Comparison of ENCODE assay signal across 9 mouse cellular contexts in the genomic region with DNA sequence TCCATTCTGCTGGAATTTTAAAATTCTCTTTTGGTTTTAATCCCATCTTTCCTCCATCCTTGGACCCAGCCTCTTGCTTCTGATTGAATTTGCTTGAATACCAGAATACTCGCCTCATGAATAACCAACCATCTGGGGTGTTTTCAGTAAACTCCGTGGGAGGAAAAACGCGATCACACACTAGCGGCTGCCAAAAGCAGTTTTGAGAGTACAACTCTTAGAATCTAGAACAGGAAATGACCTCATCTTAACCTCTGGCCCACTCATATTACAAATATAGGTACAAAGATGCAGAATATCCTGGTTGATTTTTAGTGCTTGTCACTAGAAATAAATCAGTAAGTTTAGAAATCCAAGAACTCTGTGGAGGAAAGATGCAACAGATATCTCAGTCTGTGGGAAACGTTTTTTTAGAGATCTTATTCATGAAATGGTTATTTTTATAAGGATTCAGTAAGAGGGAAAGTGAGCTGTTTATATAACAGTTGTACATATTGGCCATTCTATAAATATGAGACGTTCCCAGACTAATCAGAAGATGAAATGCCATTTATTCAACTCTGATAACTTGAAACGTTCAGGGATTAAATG.
A peak's percentile ranks its signal among the peaks of the same experiment; 100 is the strongest.
DNase-seq lines count a peak whose midpoint lies in the region; ATAC-seq lines count a peak whose summit lies in the region.
"Had no signal": no experiment of that assay in that cellular context is flagged by ENCODE, and none has a peak within 500 bp of the region (broad histone marks: within the 10 kb centered on the region; RNA-seq: fewer than 3 reads in every experiment).

No protein-coding gene starts in this region.

- peak overlapping the region; percentile 48; the same call in 1 of the 2 replicates for H3K27ac ChIP-seq in kidney, embryonic 16.5 days (ENCODE audit: low read length)

- peaks cover 13% of the 10 kb centered on the region for H3K4me1 ChIP-seq in kidney, embryonic 16.5 days (ENCODE audit: insufficient read depth, low read length)

- H3K27me3 ChIP-seq in kidney, embryonic 16.5 days (ENCODE audit: insufficient read depth, low read length), result no peaks in the 10 kb centered on the region

- peak; percentile 47 to 48 for DNase-seq in heart, adult 18-20 months
- no peak for DNase-seq in heart, postnatal 36 days
- DNase-seq in embryo, embryonic 10.5 days (ENCODE audit: low spot score), result peak; percentile 30
- peak; percentile 32 to 47 for DNase-seq in lung, postnatal 4 days
- no peak for DNase-seq in adrenal gland, adult 8-10 months
- no peak for DNase-seq in yolk sac, embryonic 10.5 days (ENCODE audit: low spot score)
- DNase-seq in cerebellum, adult 9-11 months, result no peak
- DNase-seq: cerebellum, postnatal 14 days had no signal

- 0 out of 2 replicates have a peak, but pooled peaks cover 3% of the 10 kb centered on the region for H3K36me3 ChIP-seq in kidney, embryonic 16.5 days (ENCODE audit: insufficient read depth, low read length)

- intact Hi-C loops in heart, postnatal 36 days (cut with DNase I), result no loop called here

- no peaks in the 10 kb centered on the region for H3K9me3 ChIP-seq in kidney, embryonic 16.5 days (ENCODE audit: low read length)

- WGBS in kidney, embryonic 16.5 days, result 21% methylated on average over 8 of the region's 8 CpGs

- no peak for ATAC-seq in kidney, embryonic 16.5 days (ENCODE audit: low FRiP score, low TSS enrichment)

- no peak overlapping the region for H3K4me2 ChIP-seq in kidney, embryonic 16.5 days (replicated peaks; ENCODE audit: low read depth, low read length)

- H3K4me3 ChIP-seq in kidney, embryonic 16.5 days (ENCODE audit: low read length), result no peak overlapping the region

- H3K9ac ChIP-seq in kidney, embryonic 16.5 days (replicated peaks; ENCODE audit: low read length), result no peak overlapping the region

Comparison
In these comparisons a context has a peak if more than half of its experiments do, and no peak if none do; other contexts are left out.
1. DNase-seq: peak in heart, adult 18-20 months (2 of 2), embryo, embryonic 10.5 days (single experiment) and lung, postnatal 4 days (2 of 2); none in heart, postnatal 36 days (0 of 2), adrenal gland, adult 8-10 months (single experiment), yolk sac, embryonic 10.5 days (single experiment) and cerebellum, adult 9-11 months (single experiment).